Mouse (Mus musculus) frontal cortex, postnatal 25 days (tissue): Measurements from ENCODE around the gene Ccdc134.
"Not testable (repeated sequence)": the region's sequence is repeated elsewhere in the genome, so short reads cannot be mapped to it uniquely, and the experiment has no call there.

Experiments used
- DNase-seq, 2 experiments: peaks; one replicate each; pipeline ENCODE4 v3.0.0; 2022; ENCODE audit warnings: low spot score in 2 of 2

The Ccdc134 gene

GRCm38 (mm10) chr15:82127426-82128374 lies at the start of gene Ccdc134:
Ccdc134 (plus strand) TSS chr15:82127922.
- peak; percentile 91 to 92 for DNase-seq

GRCm38 (mm10) chr15:82079883-82080282 lies 47.8 kb upstream of the Ccdc134 start:
- DNase-seq = no peak

GRCm38 (mm10) chr15:82081161-82081560 lies 46.6 kb upstream of the Ccdc134 start:
- peak in 1 of 2 experiments; percentile 25 for DNase-seq

DNA sequence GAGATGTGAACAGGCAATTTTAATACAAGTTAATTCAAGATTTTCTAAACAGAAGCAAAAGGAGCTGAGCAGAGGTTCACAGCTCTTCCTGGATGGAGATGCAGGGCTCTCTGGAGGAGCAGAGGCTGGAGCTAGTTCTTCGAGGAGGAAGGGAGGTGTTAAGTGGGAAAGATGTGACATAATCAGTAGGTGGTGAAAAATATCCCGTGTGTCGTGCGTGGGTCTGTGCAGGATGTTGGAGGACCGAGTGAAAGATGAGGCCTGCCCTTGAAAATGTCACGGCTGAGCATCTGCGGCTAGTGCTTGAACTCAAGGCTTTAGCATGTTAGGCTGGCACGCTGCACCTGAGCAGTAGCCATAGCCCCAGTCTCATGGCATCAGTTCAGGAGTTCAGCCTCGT lies 42.1 kb upstream of the Ccdc134 start:
- no peak for DNase-seq

DNA sequence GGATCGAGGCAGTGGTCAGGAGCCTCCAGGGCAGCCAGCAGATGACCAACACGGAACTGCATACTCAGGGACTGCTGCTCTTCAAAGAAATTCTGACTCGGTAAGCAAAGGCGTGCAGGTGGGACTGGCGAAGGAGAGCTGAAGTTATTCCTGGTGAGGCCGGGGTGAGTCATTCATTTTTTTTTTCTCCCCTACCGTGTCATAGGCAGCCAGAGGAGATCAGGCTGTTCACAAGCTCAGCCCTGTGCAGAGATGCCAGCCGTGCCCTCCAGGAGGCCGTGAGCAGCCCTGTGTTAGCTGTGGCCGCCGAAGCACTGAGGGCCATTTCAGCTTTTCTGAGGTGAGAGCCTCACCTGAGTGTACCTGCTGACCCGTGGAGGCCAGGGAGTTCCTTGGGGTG lies 41.6 kb upstream of the Ccdc134 start:
- no peak for DNase-seq

GRCm38 (mm10) chr15:82087266-82087665 lies 40.5 kb upstream of the Ccdc134 start:
- DNase-seq = no peak

GRCm38 (mm10) chr15:82091061-82091460 lies 36.7 kb upstream of the Ccdc134 start:
- no peak for DNase-seq

GRCm38 (mm10) chr15:82106953-82107555 lies 20.7 kb upstream of the Ccdc134 start:
- DNase-seq = no peak

GRCm38 (mm10) chr15:82120544-82120943 lies 7.2 kb upstream of the Ccdc134 start:
- no peak for DNase-seq

- not testable (repeated sequence) for DNase-seq
These were observed 1.0 kb upstream of the Ccdc134 start for GRCm38 (mm10) chr15:82126690-82127089.

- DNase-seq = no peak
These were observed 676 bp downstream of the Ccdc134 start for GRCm38 (mm10) chr15:82128398-82128797.

DNA sequence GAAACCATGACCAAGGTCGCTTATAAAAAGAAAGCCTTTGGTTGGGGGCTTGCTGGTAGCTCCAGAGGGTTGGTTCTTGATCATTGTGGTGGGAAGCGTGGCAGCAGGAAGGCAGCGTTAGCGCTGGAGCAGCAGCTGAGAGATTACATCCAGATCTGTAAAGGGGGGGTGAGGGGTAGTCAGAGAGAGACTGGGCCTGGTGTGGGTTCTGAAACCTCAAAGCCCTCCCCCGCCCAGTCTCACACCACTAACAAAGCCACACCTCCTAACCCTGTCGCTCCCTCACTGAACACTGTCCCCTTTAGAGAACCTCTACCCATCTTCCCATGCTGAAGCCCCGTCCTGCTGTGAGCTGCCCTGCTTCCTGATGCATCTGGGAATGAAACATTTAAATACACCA lies 2.9 kb downstream of the Ccdc134 start:
- no peak for DNase-seq

DNA sequence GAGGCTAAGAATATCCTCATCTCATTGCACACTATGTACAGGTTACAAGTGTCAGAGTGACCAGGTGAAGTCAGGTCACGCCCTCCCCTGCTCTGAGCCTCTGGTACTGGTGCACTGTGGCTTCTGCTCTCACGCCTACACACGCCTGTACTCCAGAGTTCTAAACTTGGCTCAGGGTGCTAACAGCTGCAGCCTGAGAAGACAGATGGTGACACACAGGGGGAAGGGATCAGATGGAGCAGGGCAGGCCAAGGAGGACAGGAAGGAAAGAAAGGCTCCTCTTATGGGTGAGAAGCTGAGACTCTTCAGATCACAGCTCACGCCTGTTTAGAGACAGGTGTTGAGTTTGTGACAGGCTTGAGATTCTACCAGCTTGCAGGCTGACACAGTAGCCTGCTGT lies 7.7 kb downstream of the Ccdc134 start:
- DNase-seq = no peak

- DNase-seq = peak; percentile 41 to 45
These were observed 10.8 kb downstream of the Ccdc134 start for GRCm38 (mm10) chr15:82138565-82138964.

DNA sequence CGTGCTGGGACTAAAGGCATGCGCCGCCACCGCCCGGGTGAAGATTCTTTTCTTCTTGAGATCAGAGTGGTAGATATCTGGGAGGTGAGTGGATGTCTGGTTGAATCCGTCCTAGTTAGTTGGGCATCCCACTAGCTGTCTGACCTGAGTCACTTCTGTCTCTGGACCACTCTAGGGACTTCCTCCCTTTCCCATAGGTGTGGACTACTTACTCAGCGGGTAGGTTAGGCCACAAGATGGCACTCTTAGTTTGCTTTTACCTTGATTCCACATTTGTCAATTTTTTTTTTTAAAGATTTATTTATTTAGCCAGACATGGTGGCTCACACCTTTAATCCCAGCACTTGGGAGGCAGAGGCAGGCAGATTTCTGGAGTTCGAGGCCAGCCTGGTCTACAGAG lies 11.5 kb downstream of the Ccdc134 start:
- DNase-seq = no peak

DNA sequence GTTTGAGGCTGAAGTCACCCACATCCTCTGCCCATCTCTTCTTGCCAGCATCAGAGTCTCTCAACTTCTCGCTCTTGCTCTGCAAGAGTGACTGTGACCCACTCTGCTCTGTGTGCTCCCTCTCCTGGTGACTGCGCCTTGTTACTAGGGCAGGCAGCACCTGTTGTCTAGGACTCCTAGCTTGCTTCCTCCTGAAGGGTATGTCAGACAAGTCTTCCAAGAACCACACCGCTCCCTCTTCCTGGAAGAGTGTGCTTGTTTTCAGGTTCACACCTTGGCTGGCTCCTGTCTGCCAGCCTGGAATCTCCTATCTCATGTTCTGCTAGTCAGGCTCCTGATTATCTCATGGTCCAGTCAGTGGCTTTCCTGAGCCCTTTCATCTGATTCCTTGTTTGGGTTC lies 12.6 kb downstream of the Ccdc134 start:
- no peak for DNase-seq

DNA sequence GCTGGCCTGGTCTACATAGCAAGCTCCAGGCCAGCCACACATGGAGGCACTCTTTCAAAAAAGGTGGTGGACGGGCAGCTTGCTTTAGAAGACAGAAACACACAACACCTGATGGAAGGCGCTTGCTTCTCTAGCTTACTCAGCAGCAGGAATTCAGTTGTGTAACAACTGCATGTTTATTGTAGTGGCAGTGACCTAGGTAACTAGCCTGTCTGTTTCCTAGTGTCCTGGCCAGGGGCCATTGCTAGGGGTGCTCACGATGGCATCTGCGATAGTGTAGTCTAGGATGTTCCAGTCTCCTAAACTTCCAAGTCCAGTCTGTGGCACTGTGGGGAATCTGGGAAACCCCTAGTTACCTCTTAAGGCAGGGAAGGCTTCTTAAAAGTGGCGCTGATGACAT lies 16.4 kb downstream of the Ccdc134 start:
- no peak for DNase-seq

- DNase-seq = no peak
These were observed 17.7 kb downstream of the Ccdc134 start for GRCm38 (mm10) chr15:82145408-82145807.

GRCm38 (mm10) chr15:82145851-82146769 lies 18.4 kb downstream of the Ccdc134 start:
- no peak for DNase-seq

DNA sequence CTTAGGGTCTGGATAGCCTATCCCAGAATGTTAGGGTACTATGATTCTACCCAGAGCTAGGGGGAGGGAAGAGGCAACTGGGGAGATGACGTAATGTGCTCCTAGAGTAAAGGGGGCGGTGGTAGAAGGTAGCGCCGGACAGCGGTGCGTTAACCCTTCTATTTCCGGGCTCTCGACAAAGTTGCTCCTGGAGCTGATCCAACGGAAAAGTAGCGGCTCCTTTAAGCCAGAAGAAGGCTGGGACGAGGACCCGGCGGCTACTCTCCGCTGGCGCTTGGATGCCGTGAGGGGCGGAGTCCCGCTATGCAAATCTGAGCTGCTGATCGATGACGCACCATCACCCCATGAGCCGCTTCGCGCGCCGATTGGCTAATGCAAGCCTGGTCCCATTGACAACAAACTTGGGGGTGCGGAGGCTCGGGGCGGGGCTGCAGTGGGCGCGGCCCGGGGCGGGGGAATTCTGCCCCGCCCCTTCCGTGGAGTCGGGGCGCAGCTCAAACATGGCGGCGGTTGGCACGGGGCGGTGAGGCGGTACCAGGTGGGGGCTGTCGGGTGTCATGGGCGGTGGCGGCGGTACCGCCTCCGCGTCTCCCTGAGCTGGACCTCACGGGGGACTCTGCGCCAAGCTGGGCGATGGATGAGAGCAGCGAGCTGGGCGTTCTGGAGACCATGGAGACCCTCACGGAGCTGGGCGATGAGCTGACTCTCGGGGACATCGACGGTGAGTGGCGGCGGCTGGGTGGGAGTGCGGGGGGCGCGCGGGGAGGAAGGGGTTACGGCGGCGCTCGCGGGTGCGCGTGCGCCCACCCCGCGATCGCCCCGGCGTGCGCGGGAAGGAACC lies 19.3 kb downstream of the Ccdc134 start, which contains the start of gene Srebf2:
TSS of gene Srebf2 (plus strand) at position 412 of the 841 bp plus-strand sequence.
- DNase-seq = peak; percentile 96 to 98

DNA sequence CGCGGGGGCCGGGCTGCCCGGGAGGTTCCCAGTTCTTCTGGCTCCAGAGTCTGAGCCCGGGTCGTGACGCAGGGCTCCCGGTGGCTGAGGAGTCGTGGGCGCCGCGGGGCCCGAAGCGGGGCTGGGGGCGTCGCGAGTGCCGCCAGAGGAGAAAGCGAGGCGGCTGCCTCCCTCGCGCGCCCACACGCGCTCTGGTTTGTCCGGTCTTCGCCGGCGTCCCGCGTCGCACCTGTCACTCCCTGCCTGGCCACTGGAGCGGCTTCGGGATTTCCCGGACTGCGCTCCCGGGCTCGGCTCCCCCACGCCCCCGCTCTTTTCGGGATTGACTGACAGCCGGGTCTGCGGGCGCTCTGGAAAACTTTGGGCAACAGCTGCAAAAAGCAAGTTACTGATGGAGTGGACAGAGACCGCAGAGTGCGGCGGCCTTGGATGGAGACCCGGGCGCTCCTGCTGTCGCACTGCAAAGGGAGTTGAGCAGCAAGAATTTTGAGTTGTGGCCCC lies 19.9 kb downstream of the Ccdc134 start:
- DNase-seq = peak; percentile 31 to 48
